Mouse (Mus musculus): ENCODE results near the gene Slc38a7. TPM values are rescaled to one million over a fixed set of nuclear protein-coding genes. Genes with fewer than 3 reads are reported as not detected.

Slc38a7 gene
- polyA plus RNA-seq, 1 experiment from 2014 or later = 14.1 TPM

- peak overlapping the region; percentile 84 for H3K4me2 ChIP-seq
- WGBS = 62% methylated on average over 17 of the region's 17 CpGs
- H3K4me1 ChIP-seq (ENCODE audit: insufficient read depth) = peaks cover 4% of the 10 kb centered on the region; the same call in 1 of the 2 replicates
- no peaks in the 10 kb centered on the region for H3K36me3 ChIP-seq (ENCODE audit: insufficient read depth)
- H3K4me3 ChIP-seq (ENCODE audit: low read depth, low read length) = peak overlapping the region; percentile 86
- no peak overlapping the region for H3K27ac ChIP-seq (ENCODE audit: low read depth)
- DNase-seq (peak; percentile 44), ATAC-seq (ENCODE audit: insufficient read depth) (peak; percentile 7; the same call in 1 of the 2 replicates)
- no peak for TF ChIP-seq CTCF (IDR thresholded peaks at IDR 0.05; ENCODE audit: low read depth)
- H3K27me3 ChIP-seq (ENCODE audit: insufficient read depth, low read length) = no peaks in the 10 kb centered on the region
- peak overlapping the region; percentile 76 for H3K9ac ChIP-seq
- H3K9me3 ChIP-seq (ENCODE audit: low read depth, low read length) = no peaks in the 10 kb centered on the region
Measured at GRCm38 (mm10) chr8:95886647-95887577, 33.6 kb upstream of the Slc38a7 start.

GRCm38 (mm10) chr8:95885966-95886365 is 32.6 kb upstream of the Slc38a7 start:
- Histone ChIP-seq H3K4me2 (no peak overlapping the region), H3K9ac (no peak overlapping the region), H3K27ac (ENCODE audit: low read depth) (no peak overlapping the region), H3K36me3 (ENCODE audit: insufficient read depth) (no peaks in the 10 kb centered on the region), H3K27me3 (ENCODE audit: insufficient read depth, low read length) (no peaks in the 10 kb centered on the region), H3K4me3 (ENCODE audit: low read depth, low read length) (no peak overlapping the region), H3K9me3 (ENCODE audit: low read depth, low read length) (no peaks in the 10 kb centered on the region), H3K4me1 (ENCODE audit: insufficient read depth) (peaks cover 4% of the 10 kb centered on the region; the same call in 1 of the 2 replicates)
- ATAC-seq (ENCODE audit: insufficient read depth) (no peak), DNase-seq (no peak)
- WGBS = 52% methylated on average over 5 of the region's 5 CpGs
- no peak for TF ChIP-seq CTCF (IDR thresholded peaks at IDR 0.05; ENCODE audit: low read depth)

GRCm38 (mm10) chr8:95885271-95885841 is 32.0 kb upstream of the Slc38a7 start:
- peaks cover 4% of the 10 kb centered on the region; the same call in 1 of the 2 replicates for H3K4me1 ChIP-seq (ENCODE audit: insufficient read depth)
- H3K9ac ChIP-seq = no peak overlapping the region
- no peaks in the 10 kb centered on the region for H3K36me3 ChIP-seq (ENCODE audit: insufficient read depth)
- no peak overlapping the region for H3K4me2 ChIP-seq
- no peak overlapping the region for H3K27ac ChIP-seq (ENCODE audit: low read depth)
- H3K9me3 ChIP-seq (ENCODE audit: low read depth, low read length) = no peaks in the 10 kb centered on the region
- DNase-seq (no peak), ATAC-seq (ENCODE audit: insufficient read depth) (no peak)
- no peak for TF ChIP-seq CTCF (IDR thresholded peaks at IDR 0.05; ENCODE audit: low read depth)
- H3K4me3 ChIP-seq (ENCODE audit: low read depth, low read length) = no peak overlapping the region
- WGBS = 59% methylated on average over 5 of the region's 5 CpGs
- no peaks in the 10 kb centered on the region for H3K27me3 ChIP-seq (ENCODE audit: insufficient read depth, low read length)

- ATAC-seq (ENCODE audit: insufficient read depth) = no peak
- no peak for TF ChIP-seq CTCF (IDR thresholded peaks at IDR 0.05; ENCODE audit: low read depth)
- no peak overlapping the region for H3K4me2 ChIP-seq
- no peaks in the 10 kb centered on the region for H3K27me3 ChIP-seq (ENCODE audit: insufficient read depth, low read length)
- H3K4me1 ChIP-seq (ENCODE audit: insufficient read depth) = peaks cover 4% of the 10 kb centered on the region; the same call in 1 of the 2 replicates
- H3K9me3 ChIP-seq (ENCODE audit: low read depth, low read length) = no peaks in the 10 kb centered on the region
- WGBS = 75% methylated on average over 11 of the region's 12 CpGs
- no peak for DNase-seq
- no peak overlapping the region for H3K4me3 ChIP-seq (ENCODE audit: low read depth, low read length)
- no peaks in the 10 kb centered on the region for H3K36me3 ChIP-seq (ENCODE audit: insufficient read depth)
- H3K27ac ChIP-seq (ENCODE audit: low read depth) = no peak overlapping the region
- H3K9ac ChIP-seq = no peak overlapping the region
Measured at GRCm38 (mm10) chr8:95884491-95884890, 31.2 kb upstream of the Slc38a7 start.

- WGBS = 85% methylated on average over 9 of the region's 9 CpGs
- Histone ChIP-seq H3K4me2 (no peak overlapping the region), H3K4me3 (ENCODE audit: low read depth, low read length) (no peak overlapping the region), H3K4me1 (ENCODE audit: insufficient read depth) (peaks cover 8% of the 10 kb centered on the region; the same call in 1 of the 2 replicates), H3K9me3 (ENCODE audit: low read depth, low read length) (no peaks in the 10 kb centered on the region), H3K9ac (no peak overlapping the region), H3K27ac (ENCODE audit: low read depth) (no peak overlapping the region), H3K36me3 (ENCODE audit: insufficient read depth) (peaks cover 4% of the 10 kb centered on the region), H3K27me3 (ENCODE audit: insufficient read depth, low read length) (no peaks in the 10 kb centered on the region)
- TF ChIP-seq CTCF (IDR thresholded peaks at IDR 0.05; ENCODE audit: low read depth) = no peak
- ATAC-seq (ENCODE audit: insufficient read depth) = no peak
- DNase-seq = no peak
Measured at GRCm38 (mm10) chr8:95882191-95882590, 28.9 kb upstream of the Slc38a7 start.

DNA sequence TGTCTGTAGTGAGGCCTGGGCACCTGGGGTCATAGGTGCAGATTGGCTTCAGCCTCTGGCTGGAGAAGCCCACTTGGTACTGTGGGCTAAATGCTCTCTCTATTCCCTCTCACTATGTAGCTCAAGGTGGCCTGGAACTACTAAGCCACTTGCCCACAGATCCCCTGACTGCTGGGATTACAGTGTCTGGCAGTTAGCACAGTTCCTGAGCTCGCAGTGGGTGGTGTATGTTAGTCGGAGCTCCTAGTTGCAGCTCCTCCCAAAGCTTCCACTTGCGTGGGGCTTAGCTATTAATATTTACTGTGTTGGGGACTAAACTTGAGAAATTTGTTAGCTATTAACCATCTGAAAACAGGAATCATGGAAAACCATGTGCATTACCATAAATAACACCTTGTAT is 28.2 kb upstream of the Slc38a7 start:
- H3K4me2 ChIP-seq = no peak overlapping the region
- 0 out of 2 replicates have a peak, but pooled peaks cover 4% of the 10 kb centered on the region for H3K4me1 ChIP-seq (ENCODE audit: insufficient read depth)
- peaks cover 10% of the 10 kb centered on the region for H3K36me3 ChIP-seq (ENCODE audit: insufficient read depth)
- DNase-seq (no peak), ATAC-seq (ENCODE audit: insufficient read depth) (no peak)
- H3K9ac ChIP-seq = no peak overlapping the region
- no peak for TF ChIP-seq CTCF (IDR thresholded peaks at IDR 0.05; ENCODE audit: low read depth)
- 80% methylated on average over 3 of the region's 3 CpGs for WGBS
- no peak overlapping the region for H3K4me3 ChIP-seq (ENCODE audit: low read depth, low read length)
- H3K9me3 ChIP-seq (ENCODE audit: low read depth, low read length) = no peaks in the 10 kb centered on the region
- no peaks in the 10 kb centered on the region for H3K27me3 ChIP-seq (ENCODE audit: insufficient read depth, low read length)
- no peak overlapping the region for H3K27ac ChIP-seq (ENCODE audit: low read depth)

DNA sequence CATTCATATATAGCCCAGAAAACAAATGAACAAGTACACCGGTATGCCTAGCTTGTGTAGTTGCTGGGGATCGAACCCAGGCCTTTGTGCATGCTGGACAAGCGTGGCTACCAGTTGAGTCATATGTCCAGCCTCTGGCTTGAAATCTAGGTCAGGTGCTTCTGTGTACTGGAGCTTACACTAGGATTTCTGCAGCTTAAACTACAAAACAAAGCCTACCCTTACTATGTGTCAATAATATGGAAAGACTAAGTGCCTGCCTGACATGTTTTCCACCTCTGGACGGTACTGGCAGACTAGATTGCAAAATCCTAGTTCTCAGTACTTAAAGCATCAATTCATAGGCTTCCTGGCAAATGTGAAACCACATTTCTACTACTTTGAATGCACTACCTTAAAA is 26.5 kb upstream of the Slc38a7 start:
- Histone ChIP-seq H3K4me2 (no peak overlapping the region), H3K27ac (ENCODE audit: low read depth) (no peak overlapping the region), H3K36me3 (ENCODE audit: insufficient read depth) (peaks cover 24% of the 10 kb centered on the region), H3K27me3 (ENCODE audit: insufficient read depth, low read length) (no peaks in the 10 kb centered on the region), H3K9ac (no peak overlapping the region), H3K9me3 (ENCODE audit: low read depth, low read length) (no peaks in the 10 kb centered on the region), H3K4me1 (ENCODE audit: insufficient read depth) (0 out of 2 replicates have a peak, but pooled peaks cover 4% of the 10 kb centered on the region), H3K4me3 (ENCODE audit: low read depth, low read length) (no peak overlapping the region)
- ATAC-seq (ENCODE audit: insufficient read depth) (no peak), DNase-seq (no peak)
- TF ChIP-seq CTCF (IDR thresholded peaks at IDR 0.05; ENCODE audit: low read depth) = no peak
- 83% methylated on average over 4 of the region's 4 CpGs for WGBS

All from lung, embryonic 14.5 days (tissue).